Mouse (Mus musculus) CH12.LX (cell line): ENCODE results near the gene Ier2. TPM values are rescaled to one million over a fixed set of nuclear protein-coding genes. Genes with fewer than 3 reads are reported as not detected.

Experiments
- DNase-seq: peaks from one replicate; pipeline ENCODE4 v3.0.0-alpha.2; 2013; ENCODE audit errors: extremely low read depth
- H3K27ac ChIP-seq: 2 replicates; pipeline ENCODE4 v1.5.1; 2012; ENCODE audit warnings: low read depth, mild to moderate bottlenecking, control low read depth, moderate library complexity; ENCODE audit not compliant: insufficient read depth
- H3K27me3 ChIP-seq: replicated peaks from 2 replicates; pipeline ENCODE3; 2012; ENCODE audit warnings: inconsistent platforms
- H3K36me3 ChIP-seq, 2 experiments: replicated peaks in 1 of 2; 2 replicates each; pipeline versions ENCODE3 to v1.6.1; 2012; ENCODE audit warnings: inconsistent platforms in 1 of 2, low read length in 1 of 2, mild to moderate bottlenecking in 1 of 2, mixed read lengths in 1 of 2, moderate library complexity in 1 of 2; ENCODE audit not compliant: control insufficient read depth in 1 of 2, insufficient read depth in 1 of 2
- H3K4me1 ChIP-seq, 2 experiments: 2 replicates each; pipeline ENCODE4 v1.6.1; 2012; ENCODE audit warnings: inconsistent platforms in 1 of 2, moderate library complexity in 1 of 2; ENCODE audit not compliant: insufficient read depth in 2 of 2, control insufficient read depth in 1 of 2
- H3K4me2 ChIP-seq: 2 replicates; pipeline ENCODE4 v1.6.1; 2012; ENCODE audit warnings: low read depth, mild to moderate bottlenecking, control low read depth; ENCODE audit not compliant: poor library complexity, insufficient read depth, severe bottlenecking
- H3K4me3 ChIP-seq, 3 experiments: fragments of 150-350 bp in 1 of 3; sonication (generic) in 1 of 3; replicated peaks in 1 of 3; 2 replicates each; pipeline versions ENCODE3 to v1.5.1; 2011 to 2012; ENCODE audit warnings: low read depth in 2 of 3, low read length in 2 of 3, mild to moderate bottlenecking in 2 of 3, moderate library complexity in 2 of 3, control low read depth in 1 of 3, improper control_type of control experiment in 1 of 3, inconsistent platforms in 1 of 3, mixed read lengths in 1 of 3; ENCODE audit not compliant: poor library complexity in 1 of 3
- H3K79me2 ChIP-seq: replicated peaks from 2 replicates; pipeline ENCODE4 v1.6.1; 2012; ENCODE audit warnings: mild to moderate bottlenecking, moderate library complexity; ENCODE audit not compliant: control insufficient read depth, poor library complexity, insufficient read depth, severe bottlenecking; ENCODE audit errors: extremely low read depth
- H3K9ac ChIP-seq: 2 replicates; pipeline ENCODE4 v1.6.1; 2012; ENCODE audit warnings: low read depth, mild to moderate bottlenecking, control low read depth, moderate library complexity; ENCODE audit not compliant: insufficient read depth
- H3K9me3 ChIP-seq: replicated peaks from 2 replicates; pipeline ENCODE3; 2012; ENCODE audit warnings: low read length, inconsistent platforms, mixed read lengths
- CTCF ChIP-seq, 2 experiments: IDR thresholded peaks in 1 of 2; conservative IDR thresholded peaks in 1 of 2; 2 replicates each; pipeline ENCODE4 v1.5.1; 2011 to 2012; ENCODE audit warnings: low read depth in 2 of 2, low read length in 2 of 2, improper control_type of control experiment in 1 of 2, inconsistent platforms in 1 of 2, mild to moderate bottlenecking in 1 of 2, moderate library complexity in 1 of 2
- IRF4 ChIP-seq: IDR thresholded peaks from 2 replicates; pipeline ENCODE4 v1.6.1; 2014; ENCODE audit warnings: low read depth, mild to moderate bottlenecking, inconsistent platforms, low read length, improper control_type of control experiment
- JUND ChIP-seq: conservative IDR thresholded peaks from 2 replicates; pipeline ENCODE4 v1.6.1; 2011; ENCODE audit warnings: low read depth, low read length, improper control_type of control experiment
- MYC ChIP-seq: IDR thresholded peaks from 2 replicates; pipeline ENCODE4 v1.6.1; 2011; ENCODE audit warnings: low read depth, mild to moderate bottlenecking, improper control_type of control experiment, low read length
- PAX5 ChIP-seq: IDR thresholded peaks from 2 replicates; pipeline ENCODE4 v1.6.1; 2012; ENCODE audit warnings: low read length, inconsistent platforms, mixed read lengths
- POLR2AphosphoS2 ChIP-seq: IDR thresholded peaks from 2 replicates; pipeline ENCODE4 v1.6.1; 2011; ENCODE audit warnings: low read depth, low read length, improper control_type of control experiment
- RAD21 ChIP-seq: IDR thresholded peaks from 2 replicates; pipeline ENCODE4 v1.6.1; 2011; ENCODE audit warnings: low read depth, mild to moderate bottlenecking, low read length, improper control_type of control experiment, moderate library complexity
- SMC3 ChIP-seq: IDR thresholded peaks from 2 replicates; pipeline ENCODE4 v1.6.1; 2011; ENCODE audit warnings: low read depth, low read length, improper control_type of control experiment
- ZNF384 ChIP-seq: IDR thresholded peaks from 2 replicates; pipeline ENCODE4 v1.6.1; 2012; ENCODE audit warnings: low read depth, low read length, improper control_type of control experiment, inconsistent platforms
- dilution Hi-C: fragments of 300-500 bp; cut with MboI; formaldehyde crosslinking; loops from 2 replicates; pipeline ENCODE4 v1.14.3; 2020; ENCODE audit warnings: low sequenced_read_pairs; ENCODE audit not compliant: extremely low pct_unique_long_range_greater_than_20kb, extremely low pct_ligation_motif_present
- in situ Hi-C: fragments of 300-500 bp; cut with MboI; formaldehyde crosslinking; loops from 3 replicates; pipeline ENCODE4 v1.14.3; 2019; ENCODE audit warnings: low sequenced_read_pairs, low pct_ligation_motif_present, low pct_unique_long_range_greater_than_20kb, mixed read lengths
- polyA plus RNA-seq: library from polyadenylated mRNA; unstranded; fragments of >175 nt; gene quantifications from 2 replicates; pipeline ENCODE4 v1.2.1, GENCODE M21; 2012; ENCODE audit warnings: low read depth; ENCODE audit not compliant: insufficient read length
- total RNA-seq, 2 experiments: library from RNA; depleted of rRNA; stranded (reverse); fragments of 300-350 nt in 1 of 2; fragments of >200 nt in 1 of 2; gene quantifications; 2 replicates each; pipeline ENCODE4 v1.2.3; 2012 to 2014

Ier2 gene
- total and polyA plus RNA-seq, 3 experiments: 26.3 to 35.4 (median 30.3) TPM

DNA sequence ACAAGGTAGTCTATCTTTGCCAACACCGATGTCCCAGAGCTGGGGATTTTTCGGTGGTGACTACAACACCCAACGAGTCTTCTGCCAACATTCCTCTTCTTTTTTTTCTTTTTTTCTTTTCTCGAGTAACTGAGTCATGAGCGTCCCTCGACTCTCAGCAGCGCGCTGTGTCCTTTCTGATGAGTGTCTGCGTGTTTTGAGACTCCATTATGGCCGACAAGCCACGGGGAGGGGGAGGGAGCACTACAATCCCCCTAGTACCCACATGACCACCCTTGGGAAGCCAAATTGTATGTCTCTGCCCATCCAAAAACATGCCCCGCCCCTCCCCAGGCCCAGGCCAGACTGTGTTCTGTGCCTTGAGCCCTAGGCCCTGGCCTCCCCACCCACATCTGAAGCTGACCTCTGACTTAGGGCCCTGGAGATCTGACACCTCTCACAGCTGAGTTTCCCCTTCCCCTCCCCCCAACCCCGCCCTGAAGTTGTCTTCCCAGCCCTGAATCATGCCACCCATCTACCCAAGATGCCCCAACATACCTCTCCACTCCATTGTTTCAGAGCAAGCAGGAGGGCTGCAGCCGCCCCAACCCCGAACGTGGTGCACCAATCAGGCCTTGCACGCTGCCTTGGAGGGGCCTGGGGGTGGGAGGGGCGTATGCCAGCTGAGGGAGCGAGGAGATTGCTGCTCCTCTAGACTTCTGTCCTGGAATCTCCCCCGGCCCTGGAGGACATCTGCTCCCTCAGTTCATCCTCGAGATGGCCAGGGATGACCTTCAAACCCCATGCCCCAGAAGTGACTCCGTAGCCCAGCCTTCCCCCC, 46.8 kb downstream of the Ier2 start:
- peaks cover 0 to 1% of the 10 kb centered on the region in 2 experiments; a peak in 1 of 4 replicates for H3K4me1 ChIP-seq
- H3K9ac ChIP-seq: no peak overlapping the region
- H3K79me2 ChIP-seq: no peaks in the 10 kb centered on the region
- H3K27me3 ChIP-seq: peaks cover 48% of the 10 kb centered on the region
- H3K27ac ChIP-seq: no peak overlapping the region
- H3K9me3 ChIP-seq: no peaks in the 10 kb centered on the region
- no peak overlapping the region for H3K4me3 ChIP-seq
- no peak for TF ChIP-seq PAX5
- TF ChIP-seq ZNF384: no peak
- TF ChIP-seq JUND: no peak
- no peak for TF ChIP-seq IRF4
- TF ChIP-seq MYC: no peak
- TF ChIP-seq, all 38 proteins: peak for 0
- DNase-seq: no peak
- Histone ChIP-seq H3K36me3 (peaks cover 0 to 31% of the 10 kb centered on the region in 2 experiments), H3K4me2 (no peak overlapping the region)
- in situ Hi-C loops (no loop called here), dilution Hi-C loops (no loop called here)

DNA sequence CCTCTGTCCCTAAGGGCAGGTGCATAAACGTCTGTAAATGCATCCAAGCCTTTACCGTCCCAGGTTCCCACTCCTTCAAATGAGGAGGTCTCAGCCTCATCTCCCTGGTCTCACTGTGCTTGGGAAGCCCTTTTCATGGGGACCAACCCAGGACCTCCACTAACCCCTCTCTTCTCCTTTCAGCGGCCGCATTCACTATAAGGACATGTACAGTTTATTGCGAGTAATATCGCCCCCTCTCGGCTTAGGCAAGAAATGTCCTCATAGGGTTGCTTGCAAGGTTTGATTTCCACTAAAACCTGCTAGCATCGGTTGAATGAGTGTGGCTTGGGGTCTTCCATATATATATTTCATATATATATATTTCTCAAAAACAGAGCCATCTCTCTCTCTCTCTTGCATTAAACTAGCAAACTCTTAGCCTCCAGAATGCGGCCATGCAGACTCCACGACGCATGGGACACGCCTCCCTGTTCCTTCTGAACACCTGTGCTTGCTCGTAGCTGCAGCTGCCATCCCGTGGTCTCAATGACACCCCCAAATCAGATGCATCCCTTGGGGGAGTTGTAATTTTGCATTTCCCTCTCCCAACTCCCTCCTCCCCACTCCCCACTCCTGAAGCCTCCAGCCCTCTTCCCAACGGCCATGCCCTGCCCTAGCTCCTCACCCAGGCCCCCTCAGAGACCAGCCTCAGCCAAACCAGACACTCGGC, 48.0 kb downstream of the Ier2 start:
- DNase-seq: no peak
- in situ Hi-C loops (no loop called here), dilution Hi-C loops (no loop called here)
- TF ChIP-seq SMC3 (peak; percentile 36), POLR2AphosphoS2 (no peak), CTCF (conservative IDR thresholded peaks at IDR 0.05 in 1 of 2, IDR thresholded peaks at IDR 0.05 in 1 of 2; ENCODE audit: low read depth in 2 of 2, low read length in 2 of 2) (peak; percentile 53 to 68), RAD21 (peak; percentile 26)
- Histone ChIP-seq H3K4me1 (peaks cover 0 to 13% of the 10 kb centered on the region in 2 experiments; a peak in 1 of 4 replicates), H3K4me3 (no peak overlapping the region), H3K9ac (no peak overlapping the region), H3K27ac (no peak overlapping the region), H3K36me3 (peaks cover 0 to 27% of the 10 kb centered on the region in 2 experiments), H3K9me3 (no peaks in the 10 kb centered on the region), H3K4me2 (no peak overlapping the region), H3K27me3 (peaks cover 43% of the 10 kb centered on the region), H3K79me2 (no peaks in the 10 kb centered on the region)

Other genes with a start within 250 kb of the Ier2 start
- gene Trmt1, start 23.5 kb upstream of the Ier2 start, total RNA-seq (2012; rRNA removed): 157 and 160 TPM in 2 replicates
- 77.0 and 94.5 TPM in 2 replicates for gene Trmt1, start 23.5 kb upstream of the Ier2 start, total RNA-seq (2014; rRNA removed)
- 140 and 157 TPM in 2 replicates for gene Trmt1, start 23.5 kb upstream of the Ier2 start, polyA plus RNA-seq
- 45.1 and 49.0 TPM in 2 replicates for gene Nacc1, start 25.0 kb upstream of the Ier2 start, total RNA-seq (2012; rRNA removed)
- gene Nacc1, start 25.0 kb upstream of the Ier2 start, total RNA-seq (2014; rRNA removed): 21.9 and 23.3 TPM in 2 replicates
- gene Nacc1, start 25.0 kb upstream of the Ier2 start, polyA plus RNA-seq: 73.0 and 84.1 TPM in 2 replicates
- 38.5 and 45.5 TPM in 2 replicates for gene Lyl1, start 38.6 kb upstream of the Ier2 start, total RNA-seq (2012; rRNA removed)
- gene Lyl1, start 38.6 kb upstream of the Ier2 start, total RNA-seq (2014; rRNA removed): 20.3 and 20.6 TPM in 2 replicates
- gene Lyl1, start 38.6 kb upstream of the Ier2 start, polyA plus RNA-seq: 53.2 and 54.5 TPM in 2 replicates
- 0.17 TPM in 1 of 2 replicates, not detected in the other for gene G430095P16Rik, start 60.2 kb upstream of the Ier2 start, total RNA-seq (2012; rRNA removed)
- 0.39 TPM in 1 of 2 replicates, not detected in the other for gene G430095P16Rik, start 60.2 kb upstream of the Ier2 start, total RNA-seq (2014; rRNA removed)
- gene G430095P16Rik, start 60.2 kb upstream of the Ier2 start, polyA plus RNA-seq: not detected in 2 replicates
- gene Nfix, start 137.5 kb upstream of the Ier2 start, total RNA-seq (2012; rRNA removed): 0.76 and 1.1 TPM in 2 replicates
- gene Nfix, start 137.5 kb upstream of the Ier2 start, total RNA-seq (2014; rRNA removed): 0.09 and 0.19 TPM in 2 replicates
- 8.6 and 10.5 TPM in 2 replicates for gene Nfix, start 137.5 kb upstream of the Ier2 start, polyA plus RNA-seq
- 1.7 TPM in 2 replicates for gene Dand5, start 160.0 kb upstream of the Ier2 start, total RNA-seq (2012; rRNA removed)
- 1.4 and 1.8 TPM in 2 replicates for gene Dand5, start 160.0 kb upstream of the Ier2 start, total RNA-seq (2014; rRNA removed)
- gene Dand5, start 160.0 kb upstream of the Ier2 start, polyA plus RNA-seq: 1.5 and 1.7 TPM in 2 replicates
- 53.6 and 59.7 TPM in 2 replicates for gene Gadd45gip1, start 168.7 kb upstream of the Ier2 start, total RNA-seq (2012; rRNA removed)
- gene Gadd45gip1, start 168.7 kb upstream of the Ier2 start, total RNA-seq (2014; rRNA removed): 56.6 and 56.9 TPM in 2 replicates
- 56.6 and 57.6 TPM in 2 replicates for gene Gadd45gip1, start 168.7 kb upstream of the Ier2 start, polyA plus RNA-seq
- 87.0 and 115 TPM in 2 replicates for gene Rad23a, start 177.8 kb upstream of the Ier2 start, total RNA-seq (2012; rRNA removed)
- gene Rad23a, start 177.8 kb upstream of the Ier2 start, total RNA-seq (2014; rRNA removed): 66.4 and 66.5 TPM in 2 replicates
- 135 and 143 TPM in 2 replicates for gene Rad23a, start 177.8 kb upstream of the Ier2 start, polyA plus RNA-seq
- gene Calr, start 184.1 kb upstream of the Ier2 start, total RNA-seq (2012; rRNA removed): 395 and 738 TPM in 2 replicates
- gene Calr, start 184.1 kb upstream of the Ier2 start, total RNA-seq (2014; rRNA removed): 627 and 669 TPM in 2 replicates
- 1,181 and 1,636 TPM in 2 replicates for gene Calr, start 184.1 kb upstream of the Ier2 start, polyA plus RNA-seq
- gene Farsa, start 194.1 kb upstream of the Ier2 start, total RNA-seq (2012; rRNA removed): 142 and 165 TPM in 2 replicates
- gene Farsa, start 194.1 kb upstream of the Ier2 start, total RNA-seq (2014; rRNA removed): 144 and 146 TPM in 2 replicates
- 175 and 192 TPM in 2 replicates for gene Farsa, start 194.1 kb upstream of the Ier2 start, polyA plus RNA-seq
- gene Syce2, start 209.3 kb upstream of the Ier2 start, total RNA-seq (2012; rRNA removed): not detected in 2 replicates
- gene Syce2, start 209.3 kb upstream of the Ier2 start, total RNA-seq (2014; rRNA removed): not detected in 2 replicates
- 0.54 TPM in 1 of 2 replicates, not detected in the other for gene Syce2, start 209.3 kb upstream of the Ier2 start, polyA plus RNA-seq
- gene Gcdh, start 231.1 kb upstream of the Ier2 start, total RNA-seq (2012; rRNA removed): 26.2 and 27.3 TPM in 2 replicates
- 16.4 and 20.6 TPM in 2 replicates for gene Gcdh, start 231.1 kb upstream of the Ier2 start, total RNA-seq (2014; rRNA removed)
- gene Gcdh, start 231.1 kb upstream of the Ier2 start, polyA plus RNA-seq: 13.7 and 17.7 TPM in 2 replicates
- gene Klf1, start 239.1 kb upstream of the Ier2 start, total RNA-seq (2012; rRNA removed): 0.34 and 0.38 TPM in 2 replicates
- 0.20 and 0.24 TPM in 2 replicates for gene Klf1, start 239.1 kb upstream of the Ier2 start, total RNA-seq (2014; rRNA removed)
- 0.20 and 0.26 TPM in 2 replicates for gene Klf1, start 239.1 kb upstream of the Ier2 start, polyA plus RNA-seq
- 12.8 and 13.6 TPM in 2 replicates for gene Dnase2a, start 245.7 kb upstream of the Ier2 start, total RNA-seq (2012; rRNA removed)
- 15.0 and 18.4 TPM in 2 replicates for gene Dnase2a, start 245.7 kb upstream of the Ier2 start, total RNA-seq (2014; rRNA removed)
- gene Dnase2a, start 245.7 kb upstream of the Ier2 start, polyA plus RNA-seq: 25.4 and 31.4 TPM in 2 replicates